Mouse (Mus musculus) cerebellum, adult 2 months (tissue): ENCODE measurements at regions not wholly inside any gene's neighbourhood (a gene's known extent, or its start where the extent isn't known, plus 50 kb on each side); places are given as distances from the start of the nearest gene placed in this dataset.

Experiments used
- CTCF ChIP-seq: fragments of 200-500 bp; IDR thresholded peaks from 2 replicates; pipeline ENCODE4 v1.5.1; 2011; ENCODE audit warnings: low read depth, mild to moderate bottlenecking, control low read depth, low read length, moderate library complexity, borderline replicate concordance; ENCODE audit not compliant: insufficient read depth
- POLR2A ChIP-seq: fragments of 200-500 bp; IDR thresholded peaks from 2 replicates; pipeline ENCODE4 v1.6.1; 2011; ENCODE audit warnings: low read length, control low read depth, borderline replicate concordance; ENCODE audit not compliant: insufficient read depth

DNA sequence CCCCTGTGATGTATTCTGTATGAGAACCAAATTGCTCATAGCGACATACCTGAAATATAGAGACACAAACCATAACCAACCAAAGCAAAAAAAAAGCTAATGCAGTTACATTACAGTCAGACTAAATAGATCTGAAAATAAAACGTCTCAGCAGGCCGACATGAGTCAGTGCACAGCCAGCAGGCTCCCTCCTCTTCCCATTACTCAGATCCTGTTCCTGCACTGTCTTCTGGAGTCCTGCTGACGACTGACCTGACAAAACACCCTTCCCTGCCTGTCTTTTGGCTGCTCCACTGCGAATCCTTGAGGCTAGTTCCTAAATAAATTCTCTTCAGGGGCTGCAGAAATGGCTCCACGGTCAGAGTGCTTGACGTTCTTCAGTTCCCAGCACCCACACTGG, 61.3 kb upstream of the 1600014C23Rik start:
- TF ChIP-seq CTCF: no peak
- no peak for TF ChIP-seq POLR2A
